Mouse (Mus musculus) forebrain, embryonic 14.5 days (tissue): ENCODE data around the gene Shoc2. TPM values are rescaled to one million over a fixed set of nuclear protein-coding genes. Genes with fewer than 3 reads are reported as not detected.

Source experiments
- ATAC-seq: fragments of 200-750 bp; cut with Nextera tagmentation; 2 replicates; pipeline ENCODE4 v1.8.0; 2017; ENCODE audit warnings: mild to moderate bottlenecking, moderate library complexity
- DNase-seq: peaks from one replicate; pipeline ENCODE4 v3.0.0-alpha.2; 2015; ENCODE audit warnings: low spot score
- H3K27ac ChIP-seq: fragments of 300-500 bp; sonication (generic); 2 replicates; pipeline ENCODE4 v1.5.1; 2014; ENCODE audit warnings: low read depth, mild to moderate bottlenecking, control low read depth, low read length, moderate library complexity
- H3K27me3 ChIP-seq: fragments of 300-500 bp; sonication (generic); replicated peaks from 2 replicates; pipeline ENCODE4 v1.6.1; 2014; ENCODE audit warnings: low read length, control low read depth, mixed read lengths; ENCODE audit not compliant: control insufficient read depth, insufficient read depth
- H3K36me3 ChIP-seq: fragments of 300-500 bp; sonication (generic); 2 replicates; pipeline ENCODE4 v1.6.1; 2014; ENCODE audit warnings: low read length, control low read depth; ENCODE audit not compliant: control insufficient read depth, insufficient read depth
- H3K4me1 ChIP-seq: fragments of 300-500 bp; sonication (generic); 2 replicates; pipeline ENCODE4 v1.6.1; 2014; ENCODE audit warnings: antibody characterized with exemption, low read length, control low read depth; ENCODE audit not compliant: control insufficient read depth, insufficient read depth
- H3K4me2 ChIP-seq: fragments of 300-500 bp; sonication (generic); 2 replicates; pipeline ENCODE4 v1.6.1; 2014; ENCODE audit warnings: mild to moderate bottlenecking, control low read depth, low read length
- H3K4me3 ChIP-seq: fragments of 300-500 bp; sonication (generic); 2 replicates; pipeline ENCODE4 v1.5.1; 2014; ENCODE audit warnings: low read depth, low read length, control low read depth
- H3K9ac ChIP-seq: fragments of 300-500 bp; sonication (generic); 2 replicates; pipeline ENCODE4 v1.6.1; 2014; ENCODE audit warnings: mild to moderate bottlenecking, low read length, control low read depth, moderate library complexity
- H3K9me3 ChIP-seq: fragments of 300-500 bp; sonication (generic); replicated peaks from 2 replicates; pipeline ENCODE4 v1.6.1; 2016; ENCODE audit warnings: low read length, control low read depth, mixed read lengths; ENCODE audit not compliant: control insufficient read depth
- WGBS: fragments of 180-500 bp; shearing (Covaris S2); extraction: QIAGEN DNeasy Blood & Tissue Kit; methylation state at CpG from one replicate; pipeline ENCODE4 v1.1.7; 2014; 5-methylcytosine and 5-hydroxymethylcytosine counted together
- polyA plus RNA-seq: library from polyadenylated mRNA; unstranded; fragments of >200 nt; fragmentation: Nextera tagmentation; extraction: Ambion mirVana; gene quantifications from 2 replicates; pipeline ENCODE4 v1.2.1, GENCODE M21; 2014

Shoc2 gene
- polyA plus RNA-seq, 1 experiment from 2014 or later = 49.6 TPM

DNA sequence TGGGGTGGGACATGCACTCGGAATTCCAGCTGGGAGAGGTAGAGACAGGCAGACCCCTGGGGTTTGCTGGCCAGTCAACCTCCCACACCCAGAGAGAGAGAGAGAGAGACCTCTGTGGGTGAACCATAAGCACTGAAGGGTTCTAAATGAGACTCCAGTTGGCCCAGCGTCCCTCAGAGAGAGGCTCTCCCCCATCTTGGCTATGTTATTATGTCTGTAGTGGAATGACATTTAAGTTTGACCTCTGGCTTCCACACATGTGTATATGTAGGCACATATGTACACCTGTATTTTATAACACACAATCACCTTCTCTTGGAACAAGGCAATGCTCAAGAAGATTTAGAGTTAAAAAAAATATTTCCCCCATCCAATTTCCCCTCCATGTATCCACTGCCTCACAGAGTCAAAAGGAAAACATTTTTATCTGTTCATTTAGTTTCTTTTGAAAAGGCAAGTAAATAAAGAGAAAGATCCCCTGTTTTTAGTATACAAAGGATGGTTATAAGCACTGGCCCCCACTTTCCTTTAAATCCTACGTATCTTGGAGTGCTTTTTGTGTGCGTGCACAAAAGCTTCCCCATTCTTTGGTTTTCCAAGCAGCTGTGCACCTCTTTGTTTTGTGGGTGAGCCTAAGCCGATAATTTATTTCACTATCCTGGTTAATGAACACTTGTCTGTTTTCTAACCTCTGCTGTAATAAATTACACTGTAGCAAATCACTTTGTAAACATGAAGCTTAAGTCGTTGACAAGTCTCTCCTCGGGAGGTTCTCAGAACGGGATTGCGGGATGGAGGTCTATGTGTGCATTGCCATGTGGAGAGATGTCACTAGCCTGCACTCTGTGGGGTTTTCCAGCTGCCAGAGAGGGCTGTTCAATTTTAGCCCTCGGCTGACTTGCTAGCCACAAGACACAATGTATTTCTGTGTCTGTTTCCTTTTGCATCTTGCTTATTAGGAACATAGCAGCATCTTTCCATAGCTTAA lies 132.6 kb downstream of the Shoc2 start:
- no peaks in the 10 kb centered on the region for H3K9me3 ChIP-seq
- DNase-seq (peak; percentile 26), ATAC-seq (0 out of 2 replicates have a peak, but pooled peaks have one; percentile 37)
- no peaks in the 10 kb centered on the region for H3K36me3 ChIP-seq
- WGBS = 17% methylated on average over 10 of the region's 10 CpGs
- no peak overlapping the region for H3K4me2 ChIP-seq
- H3K4me3 ChIP-seq = no peak overlapping the region
- H3K27ac ChIP-seq = no peak overlapping the region
- no peaks in the 10 kb centered on the region for H3K27me3 ChIP-seq
- H3K9ac ChIP-seq = no peak overlapping the region
- no peaks in the 10 kb centered on the region for H3K4me1 ChIP-seq

- Histone ChIP-seq H3K4me1 (no peaks in the 10 kb centered on the region), H3K9me3 (no peaks in the 10 kb centered on the region), H3K36me3 (no peaks in the 10 kb centered on the region), H3K4me3 (no peak overlapping the region), H3K4me2 (no peak overlapping the region), H3K9ac (no peak overlapping the region), H3K27me3 (no peaks in the 10 kb centered on the region), H3K27ac (no peak overlapping the region)
- no peak for ATAC-seq
- no peak for DNase-seq
- WGBS = 85% methylated on average over 9 of the region's 9 CpGs
Measured at GRCm38 (mm10) chr19:54081303-54081702, 137.2 kb downstream of the Shoc2 start.

DNA sequence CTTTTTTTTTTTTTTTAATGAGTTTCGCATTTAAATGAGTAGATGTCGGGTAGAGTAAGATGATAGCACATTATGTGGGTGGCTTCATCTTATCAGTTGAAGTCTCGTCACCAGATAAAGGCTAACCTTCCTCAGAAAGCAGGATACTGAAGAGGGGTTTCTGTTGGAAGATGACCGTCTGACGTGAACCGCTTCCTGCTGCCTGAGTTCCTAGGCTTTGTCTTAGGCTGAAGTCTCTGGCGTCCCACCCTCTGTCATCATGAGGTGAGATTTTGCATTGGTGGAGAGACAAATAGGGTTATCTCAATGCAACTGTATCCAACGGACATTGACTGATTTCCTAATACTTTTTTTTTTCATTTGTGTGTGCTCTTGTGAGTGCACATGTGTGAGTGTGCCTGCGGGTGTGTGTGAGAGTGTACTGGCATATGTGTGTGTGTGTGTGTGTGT lies 137.6 kb downstream of the Shoc2 start:
- Histone ChIP-seq H3K9ac (no peak overlapping the region), H3K27me3 (no peaks in the 10 kb centered on the region), H3K4me3 (no peak overlapping the region), H3K36me3 (no peaks in the 10 kb centered on the region), H3K4me1 (no peaks in the 10 kb centered on the region), H3K9me3 (no peaks in the 10 kb centered on the region), H3K4me2 (no peak overlapping the region), H3K27ac (no peak overlapping the region)
- DNase-seq (no peak), ATAC-seq (no peak)
- WGBS = 91% methylated on average over 9 of the region's 9 CpGs

Other genes with a start within 250 kb of the Shoc2 start
- 62.1 and 75.4 TPM in 2 replicates for gene Pdcd4, start 52.1 kb upstream of the Shoc2 start, polyA plus RNA-seq
- 174 and 180 TPM in 2 replicates for gene Bbip1, start 321 bp downstream of the Shoc2 start, polyA plus RNA-seq
- 1.8 and 1.9 TPM in 2 replicates for gene Adra2a, start 99.8 kb downstream of the Shoc2 start, polyA plus RNA-seq